Mouse (Mus musculus) kidney, postnatal 14 days (tissue): ENCODE measurements at regions not wholly inside any gene's neighbourhood (a gene's known extent, or its start where the extent isn't known, plus 50 kb on each side); places are given as distances from the start of the nearest gene placed in this dataset.

Source experiments
- DNase-seq: peaks from one replicate; pipeline ENCODE4 v3.0.0; 2022; ENCODE audit warnings: mixed read lengths

- no peak for DNase-seq
These were observed 771.0 kb upstream of the Pcdh20 start for GRCm38 (mm10) chr14:89242159-89242558.

- no peak for DNase-seq
These were observed 765.3 kb upstream of the Pcdh20 start for GRCm38 (mm10) chr14:89236501-89236900.

- no peak for DNase-seq
These were observed 759.3 kb upstream of the Pcdh20 start for GRCm38 (mm10) chr14:89230482-89230881.

GRCm38 (mm10) chr14:89217390-89217789, 746.2 kb upstream of the Pcdh20 start:
- no peak for DNase-seq

- no peak for DNase-seq
These were observed 710.3 kb upstream of the Pcdh20 start for GRCm38 (mm10) chr14:89181386-89181979.

- no peak for DNase-seq
These were observed 671.9 kb upstream of the Pcdh20 start for GRCm38 (mm10) chr14:89142994-89143686.

- DNase-seq, result no peak
These were observed 628.1 kb upstream of the Pcdh20 start for GRCm38 (mm10) chr14:89099296-89099695.

- DNase-seq, result no peak
These were observed 618.5 kb upstream of the Pcdh20 start for GRCm38 (mm10) chr14:89089661-89090060.

- no peak for DNase-seq
These were observed 604.8 kb upstream of the Pcdh20 start for GRCm38 (mm10) chr14:89076014-89076413.

- no peak for DNase-seq
These were observed 592.8 kb upstream of the Pcdh20 start for GRCm38 (mm10) chr14:89063971-89064370.

GRCm38 (mm10) chr14:89062583-89063436, 591.6 kb upstream of the Pcdh20 start:
- DNase-seq, result no peak

GRCm38 (mm10) chr14:89061319-89061718, 590.1 kb upstream of the Pcdh20 start:
- no peak for DNase-seq

GRCm38 (mm10) chr14:89034390-89034789, 563.2 kb upstream of the Pcdh20 start:
- DNase-seq, result no peak

- no peak for DNase-seq
These were observed 540.2 kb upstream of the Pcdh20 start for GRCm38 (mm10) chr14:89011440-89011839.

GRCm38 (mm10) chr14:89009648-89010047, 538.5 kb upstream of the Pcdh20 start:
- DNase-seq, result no peak

GRCm38 (mm10) chr14:88981895-88982294, 510.7 kb upstream of the Pcdh20 start:
- peak; percentile 0 for DNase-seq

GRCm38 (mm10) chr14:88976007-88976406, 504.8 kb upstream of the Pcdh20 start:
- no peak for DNase-seq

- no peak for DNase-seq
These were observed 463.4 kb upstream of the Pcdh20 start for GRCm38 (mm10) chr14:88934569-88934968.
